Mouse (Mus musculus) mouse embryonic stem cell (cell line): ENCODE results near the gene Gpr27.

ENCODE experiments used
- in situ Hi-C, 2 experiments: fragments of 300-500 bp; cut with MboI; formaldehyde crosslinking; loops; 1 replicate in 1 of 2; 3 replicates in 1 of 2; pipeline ENCODE4 v1.14.3; 2019 to 2020; ENCODE audit warnings: low sequenced_read_pairs in 2 of 2, low pct_unique_long_range_greater_than_20kb in 1 of 2, mixed read lengths in 1 of 2; ENCODE audit not compliant: unreplicated experiment in 1 of 2

The Gpr27 gene

GRCm38 (mm10) chr6:99670481-99671119 is 21.9 kb upstream of the Gpr27 start:
- in situ Hi-C loops = no loop called here

GRCm38 (mm10) chr6:99671768-99672167 is 20.7 kb upstream of the Gpr27 start:
- in situ Hi-C loops = no loop called here

GRCm38 (mm10) chr6:99674482-99674881 is 18.0 kb upstream of the Gpr27 start:
- in situ Hi-C loops = no loop called here

GRCm38 (mm10) chr6:99677325-99677724 is 15.2 kb upstream of the Gpr27 start:
- in situ Hi-C loops = no loop called here

GRCm38 (mm10) chr6:99678108-99678507 is 14.4 kb upstream of the Gpr27 start:
- in situ Hi-C loops = no loop called here

- in situ Hi-C loops = loop anchor here (10.0 kb wide), 1 partner anchor 101 kb away; no protein-coding TSS in a partner anchor
Observed at GRCm38 (mm10) chr6:99683974-99684373, 8.5 kb upstream of the Gpr27 start.

- in situ Hi-C loops = loop anchor here (10.0 kb wide), 1 partner anchor 100 kb away; no protein-coding TSS in a partner anchor
Observed at GRCm38 (mm10) chr6:99684899-99685298, 7.6 kb upstream of the Gpr27 start.

- in situ Hi-C loops = loop anchor here (10.0 kb wide), 1 partner anchor 96 kb away; no protein-coding TSS in a partner anchor
Observed at GRCm38 (mm10) chr6:99688513-99688912, 4.0 kb upstream of the Gpr27 start.

GRCm38 (mm10) chr6:99691666-99692205 is 743 bp upstream of the Gpr27 start:
- in situ Hi-C loops = no loop called here

- in situ Hi-C loops = no loop called here
Observed at GRCm38 (mm10) chr6:99692916-99693841, 700 bp downstream of the Gpr27 start.

- in situ Hi-C loops = no loop called here
Observed at GRCm38 (mm10) chr6:99700484-99700883, 8.0 kb downstream of the Gpr27 start.

- in situ Hi-C loops = no loop called here
Observed at GRCm38 (mm10) chr6:99711576-99712101, 19.2 kb downstream of the Gpr27 start.

GRCm38 (mm10) chr6:99713256-99713655 is 20.8 kb downstream of the Gpr27 start:
- in situ Hi-C loops = no loop called here

GRCm38 (mm10) chr6:99715191-99715590 is 22.7 kb downstream of the Gpr27 start:
- in situ Hi-C loops = no loop called here

- in situ Hi-C loops = no loop called here
Observed at GRCm38 (mm10) chr6:99715913-99716312, 23.4 kb downstream of the Gpr27 start.

- in situ Hi-C loops = no loop called here
Observed at GRCm38 (mm10) chr6:99721032-99721431, 28.6 kb downstream of the Gpr27 start.

- in situ Hi-C loops = no loop called here
Observed at GRCm38 (mm10) chr6:99722390-99722789, 29.9 kb downstream of the Gpr27 start.

GRCm38 (mm10) chr6:99725971-99726561 is 33.6 kb downstream of the Gpr27 start, which contains the start of gene Prok2:
Gene Prok2 (minus strand): TSS chr6:99726392.
- in situ Hi-C loops = no loop called here
